Mouse (Mus musculus): Measurements from ENCODE around the gene A530032D15Rik. TPM values are rescaled to one million over a fixed set of nuclear protein-coding genes. Genes with fewer than 3 reads are reported as not detected.

The A530032D15Rik gene
- polyA plus RNA-seq, 1 experiment from 2014 or later, result 0.31 TPM

Other genes with a start within 250 kb of the A530032D15Rik start
- 0.24 and 0.27 TPM in 2 replicates for gene Slc16a14, start 174.7 kb downstream of the A530032D15Rik start, polyA plus RNA-seq (2015; fragmentation: Nextera tagmentation; extraction: Ambion mirVana)
- gene Gm10553, start 9.7 kb downstream of the A530032D15Rik start, polyA plus RNA-seq (2015; fragmentation: Nextera tagmentation; extraction: Ambion mirVana), result not detected in 2 replicates
- 0.47 and 0.63 TPM in 2 replicates for gene C130026I21Rik, start 160.7 kb upstream of the A530032D15Rik start, polyA plus RNA-seq (2015; fragmentation: Nextera tagmentation; extraction: Ambion mirVana)

Data from stomach, embryonic 16.5 days (tissue).